Mouse (Mus musculus) ovary, postnatal 14 days (tissue): ENCODE results near the gene Tas1r3.
A peak's percentile ranks its signal among the peaks of the same experiment; 100 is the strongest.

Source experiments
- DNase-seq: peaks from one replicate; pipeline ENCODE4 v3.0.0; 2022; ENCODE audit warnings: low spot score

The Tas1r3 gene

DNA sequence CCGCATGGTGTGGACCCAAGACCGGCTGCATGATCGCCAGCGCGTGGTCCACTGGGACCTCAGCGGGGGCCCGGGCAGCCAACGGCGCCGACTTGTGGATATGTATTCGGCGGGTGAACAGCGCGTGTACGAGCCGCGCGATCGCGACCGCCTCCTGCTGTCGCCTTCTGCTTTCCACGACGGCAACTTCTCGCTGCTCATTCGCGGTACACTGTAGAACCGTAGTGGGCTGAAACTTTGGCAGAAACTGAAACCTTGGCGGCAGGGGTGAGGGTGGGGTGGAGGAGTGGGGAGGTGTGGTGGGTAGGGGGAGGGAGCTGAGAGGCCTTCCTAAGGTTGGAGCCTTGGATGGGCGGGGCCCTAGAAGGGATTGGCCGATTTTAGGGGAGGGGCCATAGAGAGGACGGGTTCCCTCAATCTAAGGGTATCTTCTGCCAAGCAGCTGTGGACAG is 22.1 kb downstream of the Tas1r3 start:
- DNase-seq: no peak

DNA sequence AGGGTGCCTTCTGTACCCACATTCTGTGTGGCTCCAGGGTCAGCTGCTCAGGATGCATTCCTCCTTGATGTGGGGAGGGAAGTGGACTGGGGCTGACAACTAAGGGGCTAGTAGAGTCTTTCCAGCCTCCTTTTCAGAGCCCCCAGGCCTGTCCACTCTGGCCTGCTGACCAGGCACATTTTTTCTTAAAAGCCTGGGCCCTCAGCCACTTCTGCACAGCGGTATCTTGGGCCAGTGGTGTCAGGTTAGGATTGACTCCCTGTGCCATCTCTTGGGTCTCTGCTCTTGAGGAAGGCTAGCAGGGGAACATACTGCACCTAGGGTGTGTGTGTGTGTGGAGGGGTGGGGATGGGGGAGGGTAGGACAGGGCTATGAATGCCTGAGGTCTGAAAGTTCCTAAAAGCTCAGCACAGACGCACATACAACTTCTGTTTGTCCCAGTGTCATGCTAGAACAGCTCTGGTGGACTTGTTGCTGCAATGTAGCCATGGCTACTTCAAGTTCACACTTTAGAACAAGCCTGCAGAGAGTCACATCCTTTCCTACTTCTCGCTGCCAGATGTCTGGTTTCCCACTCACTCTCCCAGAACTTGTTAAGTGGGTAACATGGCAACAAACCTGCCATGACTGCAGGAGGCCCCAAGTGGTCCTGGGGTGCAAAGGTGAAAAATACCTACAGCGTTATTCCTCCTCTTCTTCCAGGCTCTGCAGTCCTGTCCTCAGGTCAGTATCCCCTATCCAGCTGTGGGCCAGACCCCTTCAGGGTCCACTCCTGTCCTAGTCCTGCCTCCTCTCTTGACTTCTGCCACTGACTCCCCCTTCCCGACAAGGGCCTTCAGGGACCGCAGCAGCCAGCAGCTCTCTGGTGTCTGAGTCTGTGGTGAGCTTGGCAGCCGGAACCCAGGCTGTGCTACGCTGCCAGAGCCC is 22.8 kb downstream of the Tas1r3 start:
- no peak for DNase-seq

DNA sequence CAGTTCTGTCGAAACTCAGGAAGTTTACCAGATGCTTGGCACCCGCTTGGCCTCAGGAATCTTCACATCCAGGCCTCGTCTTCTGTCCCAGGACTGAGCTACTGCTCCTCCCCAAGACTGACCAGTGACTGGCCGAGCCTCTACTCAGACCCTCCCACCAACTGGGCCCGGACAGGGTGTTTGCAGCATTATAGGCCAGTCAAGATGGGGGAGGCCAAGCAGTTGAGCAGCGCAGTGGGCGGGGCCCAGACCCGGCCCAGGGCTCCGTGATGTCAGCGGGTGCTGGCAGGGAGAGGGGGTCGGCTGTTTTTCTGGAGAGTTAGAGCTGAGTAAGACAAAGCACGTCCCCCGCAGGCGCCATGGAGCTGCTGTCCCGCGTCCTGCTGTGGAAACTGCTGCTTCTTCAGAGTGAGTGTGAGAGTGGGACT is 23.7 kb downstream of the Tas1r3 start, which contains the start of gene Mxra8:
Gene Mxra8 (plus strand): TSS at position 198 of the 428 bp plus-strand sequence.
- peak; percentile 80 for DNase-seq

DNA sequence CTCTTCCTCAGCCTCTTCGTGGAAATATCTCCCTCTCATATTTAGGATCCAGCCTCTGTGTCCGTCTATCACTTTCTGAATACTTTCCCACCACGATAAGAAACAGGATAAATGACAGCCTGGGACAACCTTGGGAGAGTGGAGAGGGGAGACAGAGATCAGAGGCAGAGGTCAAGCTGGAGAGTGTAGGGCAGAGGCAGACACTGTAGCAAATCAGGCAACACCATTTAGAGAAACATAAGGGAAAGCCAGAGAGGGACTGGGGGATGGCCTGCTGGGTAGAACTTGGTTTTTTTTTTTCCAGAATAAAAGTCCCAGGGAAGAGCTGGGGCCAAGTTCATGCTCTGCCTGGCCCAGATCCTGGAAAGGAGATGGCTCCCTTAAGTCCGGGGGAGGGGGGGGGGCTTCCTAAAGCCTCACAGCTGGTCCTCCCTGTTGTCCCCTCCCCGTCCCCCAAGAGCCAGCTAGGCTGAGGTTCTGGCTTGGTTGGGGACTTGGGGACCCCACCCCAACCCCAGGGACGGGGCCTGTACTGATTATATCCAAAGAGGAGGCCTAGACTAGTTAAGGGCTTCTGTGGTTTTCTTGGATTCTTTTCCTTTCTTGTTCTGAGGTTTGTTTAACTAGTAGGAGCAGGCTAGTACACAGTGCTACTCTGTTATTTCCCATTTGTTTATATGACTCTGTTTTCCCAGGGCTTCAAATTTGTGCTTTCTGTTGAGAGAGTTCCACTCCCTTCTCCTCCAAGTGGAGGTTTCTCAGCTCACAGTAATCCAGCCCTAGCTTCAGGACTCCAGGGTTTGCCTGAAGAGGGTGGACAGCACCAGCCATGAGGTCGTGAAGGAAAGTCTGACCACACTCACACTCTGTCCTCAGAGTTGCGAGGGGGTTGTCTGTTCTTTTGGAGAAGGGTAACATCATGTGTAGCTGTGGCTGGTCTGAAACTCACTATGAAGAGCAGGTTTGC is 24.7 kb downstream of the Tas1r3 start:
- no peak for DNase-seq

DNA sequence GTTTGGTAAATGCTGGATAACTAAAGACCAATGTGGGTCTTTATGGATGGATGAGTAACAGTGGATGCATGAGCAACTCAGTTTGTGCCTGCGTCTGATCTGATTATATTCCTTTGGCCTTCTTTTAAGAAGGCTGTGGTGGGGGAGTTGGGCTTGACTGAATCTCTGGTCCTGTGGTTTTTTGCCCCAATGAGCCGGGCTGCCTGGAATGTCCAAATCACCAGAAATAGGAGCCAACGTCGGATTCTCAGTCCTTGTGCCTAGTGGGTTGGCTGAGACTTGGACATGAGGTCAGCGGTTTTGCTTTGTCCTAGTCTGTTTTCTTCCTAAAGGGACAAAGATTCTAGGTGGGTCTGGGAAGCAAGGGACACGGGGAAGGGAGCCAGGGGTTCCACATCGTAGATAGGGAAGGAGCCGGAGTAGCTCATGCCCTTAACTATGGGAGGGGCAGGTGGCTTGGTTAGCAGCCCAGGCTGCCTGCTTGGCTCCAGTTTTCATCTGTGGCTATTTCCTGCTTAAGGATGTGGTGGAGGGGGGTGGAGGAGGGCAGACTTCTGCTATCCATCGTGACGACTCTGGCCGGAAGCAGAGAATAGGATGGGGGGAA is 25.7 kb downstream of the Tas1r3 start:
- no peak for DNase-seq

DNA sequence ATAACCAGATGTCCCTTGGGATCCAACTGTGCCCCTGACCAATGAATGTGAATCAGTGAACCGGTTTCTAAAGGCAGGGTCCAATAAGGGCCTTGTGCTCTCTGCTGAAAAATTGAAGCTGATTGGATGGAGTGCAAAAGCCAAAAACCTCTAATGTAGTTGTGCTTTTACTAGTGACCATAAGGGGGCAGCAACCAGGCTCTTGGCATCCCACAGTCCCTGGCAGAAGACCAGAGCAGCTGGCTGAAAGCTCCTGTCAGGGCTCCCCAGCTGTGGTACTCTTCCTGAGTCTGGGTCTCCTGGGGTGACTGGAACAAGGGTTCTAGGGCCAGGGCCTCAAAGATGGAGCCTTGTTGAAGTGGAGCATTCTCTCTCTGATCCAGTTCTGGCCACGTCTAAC is 29.3 kb downstream of the Tas1r3 start:
- DNase-seq: peak; percentile 83

DNA sequence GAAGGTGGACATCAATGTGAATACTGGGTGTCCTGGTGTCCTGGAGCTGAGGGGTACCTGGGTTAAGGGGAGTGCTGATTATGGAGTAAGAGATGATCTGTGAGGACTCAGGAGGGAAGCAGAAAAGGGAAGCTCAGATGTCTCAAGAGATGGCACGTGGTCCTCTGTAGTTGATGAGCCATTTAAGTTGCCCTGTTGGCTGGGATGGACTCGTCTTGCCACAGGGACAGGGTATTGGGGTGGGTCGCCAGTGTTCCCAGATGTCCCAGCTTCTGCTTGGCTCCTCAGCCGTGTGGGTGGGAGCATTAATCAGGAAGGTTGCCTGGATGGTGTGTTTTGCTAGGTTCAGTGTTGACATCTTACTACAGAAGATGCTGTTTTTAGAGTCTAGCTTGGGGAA is 29.9 kb downstream of the Tas1r3 start:
- DNase-seq: no peak

DNA sequence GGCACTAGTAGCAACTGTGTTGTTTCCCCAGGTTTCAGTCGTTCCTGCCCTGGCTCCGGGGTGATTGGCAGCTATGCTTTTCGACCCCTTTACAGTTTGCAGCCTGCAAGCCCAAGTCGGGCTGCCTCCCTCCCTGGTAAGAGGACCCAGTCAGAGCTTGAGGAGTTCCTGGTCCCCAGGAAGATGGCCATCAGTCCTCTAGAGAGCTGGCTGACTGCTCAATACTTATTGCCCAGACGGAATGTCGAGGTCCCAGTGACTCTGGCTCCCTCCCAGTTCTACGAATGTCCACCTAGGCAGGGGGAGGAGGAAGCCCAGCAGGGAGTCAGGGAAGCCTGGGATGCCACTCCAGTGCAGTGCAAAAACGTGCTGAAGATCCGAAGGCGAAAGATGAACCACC is 30.8 kb downstream of the Tas1r3 start:
- DNase-seq: no peak

DNA sequence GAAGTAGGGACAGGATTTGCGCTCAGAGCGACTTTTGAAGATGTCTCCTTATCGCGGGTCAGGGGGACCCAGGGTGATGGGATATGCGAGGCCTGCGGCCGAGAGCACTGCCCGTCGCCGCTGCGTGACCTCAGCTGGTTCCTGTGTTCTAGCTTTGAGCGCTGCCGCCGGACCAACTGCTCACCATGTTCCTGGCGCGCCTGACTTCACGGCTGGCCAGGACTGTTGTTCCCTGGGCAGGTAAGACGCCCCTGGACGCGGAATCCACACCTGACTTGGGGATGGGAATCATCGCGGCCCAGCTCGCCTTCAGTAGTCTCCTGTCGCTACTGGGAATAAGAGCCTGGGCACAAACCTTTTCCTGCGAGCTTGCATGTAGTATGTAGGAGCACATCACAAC is 31.3 kb downstream of the Tas1r3 start:
- no peak for DNase-seq

DNA sequence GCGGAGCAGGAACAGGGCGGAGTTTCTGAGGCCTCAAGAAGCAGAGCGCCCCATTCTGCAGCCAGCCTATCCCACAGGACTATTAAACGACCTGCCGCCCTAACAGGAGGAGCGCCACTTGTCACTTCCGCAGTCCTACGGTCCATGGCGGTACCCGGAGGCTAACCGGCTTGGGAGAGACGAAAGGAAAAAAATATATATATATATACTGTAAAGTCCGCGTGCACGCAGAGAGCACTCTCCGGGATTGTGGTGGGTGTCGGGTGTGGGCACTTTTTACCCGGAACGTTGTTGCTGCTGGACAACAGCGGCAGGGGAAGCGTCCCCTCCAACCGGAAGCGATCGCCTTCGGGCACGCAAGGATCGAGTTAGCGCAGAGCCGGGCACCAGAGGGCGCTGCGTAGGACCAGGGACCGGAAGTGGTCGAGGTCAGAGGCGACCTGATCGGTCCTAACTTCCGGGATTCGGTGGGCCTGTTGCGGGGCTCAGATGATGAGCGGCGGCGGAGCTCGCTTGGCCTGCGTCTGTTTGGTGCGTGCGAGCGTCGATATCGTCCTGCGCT is 31.9 kb downstream of the Tas1r3 start, which contains the start of gene Aurkaip1:
Gene Aurkaip1 (plus strand): TSS at position 68 of the 562 bp plus-strand sequence.
- DNase-seq: peak; percentile 95

DNA sequence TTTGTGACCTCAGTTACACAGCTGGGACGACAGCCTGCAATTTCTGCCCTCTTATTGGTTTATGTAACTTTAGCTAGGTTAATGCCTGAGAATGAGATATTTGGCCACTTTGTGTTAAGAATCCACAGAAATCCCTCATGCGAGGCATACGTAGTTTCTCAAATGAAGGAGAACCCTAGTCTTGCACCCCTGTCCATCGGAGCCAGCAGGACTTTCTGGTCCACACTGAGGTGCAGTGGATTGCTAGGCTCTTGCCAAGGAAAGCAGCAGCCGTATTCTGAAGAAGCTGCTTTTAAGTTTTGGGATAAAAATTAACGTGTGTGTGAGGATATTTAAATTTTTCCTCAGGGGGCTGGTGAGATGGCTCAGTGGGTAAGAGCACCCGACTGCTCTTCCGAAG is 32.6 kb downstream of the Tas1r3 start:
- DNase-seq: no peak

DNA sequence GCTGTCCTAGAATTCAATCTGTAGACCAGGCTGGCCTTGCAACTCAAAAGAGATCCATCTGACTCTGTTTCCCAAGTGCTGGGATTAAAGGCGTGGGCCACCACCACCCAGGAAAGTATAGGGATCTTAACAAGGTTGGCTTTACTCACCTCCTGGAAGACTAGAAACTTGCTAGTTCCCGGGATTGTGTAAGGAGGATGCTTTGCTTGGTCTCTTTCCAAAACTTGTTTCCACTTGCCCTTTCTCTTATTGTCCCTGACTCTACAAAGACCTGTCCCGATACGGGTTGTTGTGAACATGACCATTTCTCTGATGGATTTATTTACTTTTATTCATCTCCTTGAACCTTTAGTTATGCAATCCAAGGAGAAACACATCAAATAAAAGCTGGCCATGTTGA is 33.3 kb downstream of the Tas1r3 start:
- DNase-seq: no peak

DNA sequence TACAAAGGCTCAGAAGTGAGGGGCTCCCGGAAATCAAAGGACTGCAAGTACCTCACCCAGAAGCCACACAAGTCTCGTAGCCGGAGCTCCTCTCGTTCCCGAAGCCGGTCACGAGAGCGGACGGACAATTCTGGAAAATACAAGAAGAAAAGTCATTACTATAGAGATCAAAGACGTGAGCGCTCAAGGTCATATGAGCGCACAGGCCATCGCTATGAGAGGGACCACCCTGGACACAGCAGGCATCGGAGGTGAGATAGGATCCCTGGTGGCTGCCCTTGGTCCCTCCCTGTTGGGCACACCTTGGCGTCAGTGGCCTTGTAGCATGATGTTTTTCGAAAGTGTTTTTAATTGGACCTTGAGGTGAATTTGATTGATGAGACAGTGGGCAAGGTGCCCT is 39.7 kb downstream of the Tas1r3 start:
- DNase-seq: no peak

DNA sequence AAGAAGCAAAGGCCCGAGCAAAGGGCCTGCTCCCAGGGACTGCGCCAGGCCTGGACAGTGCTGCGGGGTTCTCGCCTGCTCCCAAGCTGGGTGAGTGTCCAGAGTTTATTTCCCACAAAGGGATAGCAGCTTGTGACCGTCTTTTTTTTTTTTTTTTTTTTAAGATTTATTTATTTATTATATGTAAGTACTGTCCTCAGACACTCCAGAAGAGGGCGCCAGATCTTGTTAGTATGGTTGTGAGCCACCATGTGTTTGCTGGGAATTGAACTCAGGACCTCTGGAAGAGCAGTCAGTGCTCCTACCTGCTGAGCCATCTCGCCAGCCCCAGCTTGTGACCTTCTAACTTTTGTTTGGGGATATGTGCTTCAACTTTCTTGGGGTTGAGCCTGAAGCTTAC is 42.1 kb downstream of the Tas1r3 start:
- no peak for DNase-seq

DNA sequence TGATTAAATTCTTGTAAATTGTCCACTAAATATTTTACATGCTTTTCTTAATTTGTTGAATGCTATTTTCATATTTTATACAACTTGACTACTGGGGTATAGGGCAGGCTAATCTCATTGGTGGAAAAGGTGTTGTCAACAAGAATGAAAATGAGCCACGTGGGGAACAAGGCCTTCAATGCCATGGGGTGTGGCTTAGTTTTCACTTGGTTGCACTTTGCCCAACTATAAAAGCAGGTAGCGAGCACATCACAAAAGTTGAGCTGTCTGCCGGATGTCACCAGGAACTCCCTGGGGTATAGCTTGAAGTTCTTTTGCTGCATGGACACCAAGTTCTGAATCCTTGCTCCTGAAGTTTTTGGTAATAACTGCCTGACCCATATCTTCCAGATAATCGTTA is 45.6 kb downstream of the Tas1r3 start:
- no peak for DNase-seq

DNA sequence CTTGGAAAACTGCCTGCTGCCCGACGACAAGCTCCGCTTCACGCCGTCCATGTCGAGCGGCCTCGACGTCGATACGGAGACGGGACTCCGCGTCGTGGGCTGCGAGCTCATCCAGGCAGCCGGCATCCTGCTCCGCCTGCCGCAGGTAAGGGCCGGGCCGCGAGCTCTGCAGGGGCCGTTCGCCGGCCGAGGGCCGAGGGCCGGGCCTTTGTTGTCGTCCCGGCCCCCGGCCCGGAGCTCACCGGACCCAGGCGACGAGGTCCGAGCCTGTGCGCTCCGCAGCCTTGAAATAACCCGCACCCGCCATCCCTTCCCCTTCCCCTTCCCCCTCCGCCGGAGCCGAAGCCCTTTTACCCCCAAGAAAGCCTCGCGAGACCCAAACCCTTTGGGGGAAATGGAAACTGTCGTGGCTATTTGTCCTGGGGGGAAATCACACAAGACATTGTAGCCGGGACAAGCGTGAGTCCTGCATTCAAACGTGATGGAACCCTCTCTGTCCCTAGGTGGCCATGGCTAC is 50.4 kb downstream of the Tas1r3 start:
- DNase-seq: no peak

DNA sequence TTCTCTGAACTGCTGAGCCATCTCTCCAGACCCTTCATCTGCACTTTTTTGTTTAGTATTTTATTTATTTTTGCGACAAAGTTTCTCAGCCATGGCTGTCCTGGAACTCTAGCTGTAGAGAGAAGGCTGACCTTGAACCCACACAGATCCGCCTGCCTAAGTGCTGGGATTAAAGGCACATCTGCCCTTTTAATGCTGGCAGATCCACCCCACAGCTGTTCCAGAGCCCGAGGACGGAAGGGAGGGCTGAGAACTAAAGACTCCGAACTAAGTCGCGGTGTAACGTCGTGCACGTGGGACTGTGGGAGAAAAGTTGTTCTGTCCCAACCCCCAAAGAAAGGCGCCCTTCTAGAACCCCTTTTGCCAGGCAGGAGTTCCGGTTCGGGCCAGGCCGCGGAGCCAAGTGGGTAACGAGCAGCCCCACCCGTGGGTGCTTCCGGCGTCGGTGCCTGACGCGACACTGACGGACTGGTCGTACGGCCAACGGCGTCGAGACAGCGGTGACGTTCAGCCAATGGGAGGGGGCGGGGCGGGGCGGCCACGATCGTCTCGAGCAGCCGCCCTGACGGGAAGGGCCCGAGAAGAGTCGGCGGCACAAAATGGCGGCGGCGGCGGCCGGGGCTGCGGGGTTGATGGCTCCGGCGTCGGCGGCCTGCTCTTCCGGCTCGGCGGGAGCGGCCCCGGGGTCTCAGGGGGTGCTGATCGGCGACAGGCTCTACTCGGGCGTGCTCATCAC is 51.1 kb downstream of the Tas1r3 start, which contains the start of gene Ccnl2:
Gene Ccnl2 (plus strand): TSS at position 561 of the 736 bp plus-strand sequence.
- DNase-seq: peak; percentile 81
